Mouse (Mus musculus): ENCODE results near the gene Mllt11.
A peak's percentile ranks its signal among the peaks of the same experiment; 100 is the strongest.

DNA sequence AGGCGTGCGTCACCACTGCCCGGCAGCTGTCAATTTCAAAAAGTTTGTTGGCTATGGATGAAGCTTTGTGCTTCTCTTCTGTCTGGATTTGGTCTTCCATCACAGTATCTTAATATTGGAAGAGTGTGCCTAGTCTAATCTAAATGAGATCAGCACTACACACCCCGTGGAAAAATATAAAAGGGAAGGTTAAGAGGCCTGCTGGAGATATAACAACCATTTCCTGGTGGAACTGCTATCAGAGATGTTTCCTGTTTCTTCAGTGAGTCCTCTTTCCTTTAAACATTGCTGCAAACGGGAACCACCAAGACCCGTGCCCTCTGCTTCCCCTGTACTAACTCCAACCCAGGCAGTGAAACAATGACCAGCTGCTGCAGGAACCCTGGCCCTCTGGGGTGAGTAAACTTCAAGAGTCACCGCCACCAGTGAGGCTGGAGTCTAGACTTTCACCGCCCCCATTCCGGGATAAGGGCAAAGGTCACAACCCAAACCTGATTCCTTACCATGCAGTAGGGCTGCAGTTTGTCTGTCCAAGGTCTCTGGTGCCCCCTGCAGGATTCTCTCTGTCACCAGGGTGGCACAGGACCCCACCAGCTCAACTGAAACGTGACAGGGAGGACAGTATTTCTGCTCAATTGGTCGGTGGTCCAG, 31.2 kb upstream of the Mllt11 start:
- no peak for TF ChIP-seq EP300 (IDR thresholded peaks at IDR 0.05; ENCODE audit: insufficient read depth, low read depth, low read length)
- TF ChIP-seq CTCF (IDR thresholded peaks at IDR 0.05; ENCODE audit: low read depth, low read length), result peak; percentile 83
- TF ChIP-seq POLR2A (IDR thresholded peaks at IDR 0.05; ENCODE audit: insufficient read depth, low read length), result no peak
